Mouse (Mus musculus) erythroblast, embryonic 14.5 days (primary cell): ENCODE data around the gene Tmem207.

Experiments
- GATA1 ChIP-seq: IDR thresholded peaks from 2 replicates; pipeline ENCODE4 v1.6.1; 2012; ENCODE audit warnings: low read length, inconsistent platforms, mixed read lengths
- TAL1 ChIP-seq: IDR thresholded peaks from 3 replicates; pipeline ENCODE4 v1.6.1; 2012; ENCODE audit warnings: low read length, inconsistent platforms, mixed read lengths

DNA sequence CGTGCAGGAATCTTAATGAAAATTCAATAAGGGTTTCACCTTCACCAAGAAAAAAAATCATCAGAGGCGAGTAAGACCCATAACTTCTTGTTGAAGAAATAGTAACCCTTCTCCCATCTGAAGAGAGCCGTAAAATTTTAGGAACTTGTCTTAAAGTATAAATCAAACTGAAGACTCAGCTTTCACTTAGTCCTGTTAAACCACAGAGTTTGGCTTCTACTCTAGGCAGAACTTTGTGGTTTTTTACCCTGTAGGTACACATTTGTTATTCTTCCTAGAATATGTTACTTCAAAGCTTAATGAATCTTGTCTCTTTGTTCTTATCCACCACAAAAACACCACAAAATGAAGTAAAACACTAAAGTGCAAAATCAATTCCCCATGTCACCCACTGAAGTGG, 25.7 kb upstream of the Tmem207 start:
- TF ChIP-seq TAL1 (no peak), GATA1 (no peak)
